Comparison of ENCODE assay signal across 8 mouse cellular contexts in genomic region chr8:83899363-83900252, GRCm38 (mm10). TPM values are rescaled to one million over a fixed set of nuclear protein-coding genes. Genes with fewer than 3 reads are reported as not detected.
DNase-seq lines count a peak whose midpoint lies in the region; ATAC-seq lines count a peak whose summit lies in the region.

Gene Adgrl1 (plus strand): TSS chr8:83900105.

- H3K36me3 ChIP-seq in hindbrain, embryonic 15.5 days = no peaks in the 10 kb centered on the region

- peak; percentile 77 for DNase-seq in T-cell, adult 2 months (ENCODE audit: low spot score)
- DNase-seq in cerebellum, postnatal 25 days = peak; percentile 99
- DNase-seq in gastrocnemius, adult 18-20 months (ENCODE audit: low spot score) = peak; percentile 71
- peak; percentile 94 to 95 for DNase-seq in layer of hippocampus, postnatal 36 days
- DNase-seq in lung, postnatal 25 days (ENCODE audit: low spot score) = peak; percentile 87
- DNase-seq in retina, postnatal 1 day = peak; percentile 99
- DNase-seq in thymus, postnatal 4 days = peak; percentile 95

- H3K9me3 ChIP-seq in hindbrain, embryonic 15.5 days = no peaks in the 10 kb centered on the region

- peak within 1 kb of the TSS; percentile 98 for H3K9ac ChIP-seq in hindbrain, embryonic 15.5 days

- under 1% methylated on average over 47 of the region's 70 CpGs for WGBS in hindbrain, embryonic 15.5 days

- H3K4me2 ChIP-seq in hindbrain, embryonic 15.5 days = peak within 1 kb of the TSS; percentile 80

- H3K4me1 ChIP-seq in hindbrain, embryonic 15.5 days (replicated peaks) = peaks cover 48% of the 10 kb centered on the region

- ATAC-seq in hindbrain, embryonic 15.5 days (ENCODE audit: low FRiP score, low read depth) = peak; percentile 94

- peaks cover 2% of the 10 kb centered on the region for H3K27me3 ChIP-seq in hindbrain, embryonic 15.5 days

- peak within 1 kb of the TSS; percentile 97 for H3K4me3 ChIP-seq in hindbrain, embryonic 15.5 days

- H3K27ac ChIP-seq in hindbrain, embryonic 15.5 days (replicated peaks) = peak within 1 kb of the TSS; percentile 100

RNA-seq across cellular contexts. Expression of gene Adgrl1, which starts in this region (rescaled TPM):
- 10 to 100 TPM; 14.1 to 17.2 TPM for total RNA-seq in gastrocnemius, adult 18-20 months (2021)
- polyA plus RNA-seq in hindbrain, embryonic 15.5 days (2015; fragmentation: Nextera tagmentation; extraction: Ambion mirVana) = 56.8 and 62.0 TPM in 2 replicates
- total RNA-seq in layer of hippocampus, postnatal 36 days (2021) = 100 to 1,000 TPM; 319 to 321 TPM

Comparison
In these comparisons a context has a peak if more than half of its experiments do, and no peak if none do; other contexts are left out.
1. Peak in every context shown above with its lines: DNase-seq, ATAC-seq, H3K4me3 ChIP-seq and H3K27ac ChIP-seq.
2. RNA of gene Adgrl1 (total RNA-seq): 319 to 321 TPM in layer of hippocampus, postnatal 36 days; 14.1 to 17.2 TPM in gastrocnemius, adult 18-20 months; every median in the first group is over 10 times any median in the second.